Mouse (Mus musculus) forebrain, embryonic 15.5 days (tissue): ENCODE measurements around the gene Lrrc8e. TPM values are rescaled to one million over a fixed set of nuclear protein-coding genes. Genes with fewer than 3 reads are reported as not detected.

Source experiments
- ATAC-seq: fragments of 200-750 bp; cut with Nextera tagmentation; replicated peaks from 2 replicates; pipeline ENCODE4 v1.8.0; 2017; ENCODE audit warnings: mild to moderate bottlenecking, moderate TSS enrichment, moderate library complexity
- H3K27ac ChIP-seq: fragments of 300-500 bp; sonication (generic); replicated peaks from 2 replicates; pipeline ENCODE4 v1.5.1; 2015; ENCODE audit warnings: mild to moderate bottlenecking, inconsistent platforms
- H3K27me3 ChIP-seq: fragments of 300-500 bp; sonication (generic); 2 replicates; pipeline ENCODE4 v1.6.1; 2015; ENCODE audit warnings: inconsistent platforms
- H3K36me3 ChIP-seq: fragments of 300-500 bp; sonication (generic); 2 replicates; pipeline ENCODE4 v1.6.1; 2015; ENCODE audit warnings: mild to moderate bottlenecking, inconsistent platforms
- H3K4me1 ChIP-seq: fragments of 300-500 bp; sonication (generic); 2 replicates; pipeline ENCODE4 v1.6.1; 2015; ENCODE audit warnings: inconsistent platforms
- H3K4me2 ChIP-seq: fragments of 300-500 bp; sonication (generic); replicated peaks from 2 replicates; pipeline ENCODE4 v1.6.1; 2015; ENCODE audit warnings: mild to moderate bottlenecking, inconsistent platforms
- H3K4me3 ChIP-seq: fragments of 300-500 bp; sonication (generic); 2 replicates; pipeline ENCODE4 v1.5.1; 2015; ENCODE audit warnings: mild to moderate bottlenecking, inconsistent platforms
- H3K9ac ChIP-seq: fragments of 300-500 bp; sonication (generic); replicated peaks from 2 replicates; pipeline ENCODE4 v1.6.1; 2015; ENCODE audit warnings: mild to moderate bottlenecking, inconsistent platforms
- H3K9me3 ChIP-seq: fragments of 300-500 bp; sonication (generic); 2 replicates; pipeline ENCODE4 v1.6.1; 2016; ENCODE audit warnings: inconsistent platforms
- WGBS: fragments of 180-500 bp; shearing (Covaris S2); methylation state at CpG from one replicate; pipeline ENCODE4 v1.1.7; 2015; ENCODE audit warnings: mixed read lengths; 5-methylcytosine and 5-hydroxymethylcytosine counted together
- polyA plus RNA-seq: library from polyadenylated mRNA; unstranded; fragments of >200 nt; fragmentation: Nextera tagmentation; extraction: Ambion mirVana; gene quantifications from 2 replicates; pipeline ENCODE4 v1.2.1, GENCODE M21; 2015

The Lrrc8e gene
- polyA plus RNA-seq, 1 experiment from 2014 or later: not detected

- H3K4me2 ChIP-seq: no peak overlapping the region
- H3K36me3 ChIP-seq: peaks cover 76% of the 10 kb centered on the region
- H3K9ac ChIP-seq: no peak overlapping the region
- 90% methylated on average over 8 of the region's 8 CpGs for WGBS
- ATAC-seq: no peak
- no peaks in the 10 kb centered on the region for H3K27me3 ChIP-seq
- H3K27ac ChIP-seq: no peak overlapping the region
- no peak overlapping the region for H3K4me3 ChIP-seq
- peaks cover 8% of the 10 kb centered on the region for H3K4me1 ChIP-seq
- no peaks in the 10 kb centered on the region for H3K9me3 ChIP-seq
Measured at GRCm38 (mm10) chr8:4263105-4263791, 36.6 kb downstream of the Lrrc8e start.

GRCm38 (mm10) chr8:4265160-4265914 lies 38.7 kb downstream of the Lrrc8e start:
- H3K4me3 ChIP-seq: no peak overlapping the region
- H3K9ac ChIP-seq: no peak overlapping the region
- 90% methylated on average over 15 of the region's 15 CpGs for WGBS
- no peaks in the 10 kb centered on the region for H3K4me1 ChIP-seq
- peaks cover 92% of the 10 kb centered on the region for H3K36me3 ChIP-seq
- no peaks in the 10 kb centered on the region for H3K27me3 ChIP-seq
- H3K4me2 ChIP-seq: no peak overlapping the region
- no peak overlapping the region for H3K27ac ChIP-seq
- no peak for ATAC-seq
- H3K9me3 ChIP-seq: no peaks in the 10 kb centered on the region

DNA sequence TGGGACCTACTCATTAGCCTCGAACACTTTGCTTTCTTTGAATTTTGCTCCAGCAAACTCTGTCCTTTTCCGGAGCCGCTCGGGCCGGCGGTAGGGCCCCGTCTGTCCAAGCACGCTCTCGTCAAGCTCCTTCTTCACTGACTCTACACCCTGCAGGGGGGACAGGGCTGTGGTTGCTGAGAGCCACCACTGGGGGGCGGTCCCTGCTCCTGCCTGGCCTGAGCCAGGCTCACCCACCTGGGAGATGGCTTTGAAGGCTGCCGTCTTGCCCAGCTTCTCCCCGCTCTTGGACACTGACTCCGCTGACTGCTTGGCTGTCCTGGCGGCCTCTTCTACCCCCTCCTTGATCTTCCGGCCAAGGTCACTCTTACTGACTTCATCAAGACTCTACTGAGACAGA lies 41.0 kb downstream of the Lrrc8e start:
- peak; percentile 55; the same call in 1 of the 2 replicates for ATAC-seq
- no peak overlapping the region for H3K9ac ChIP-seq
- 76% methylated on average over 15 of the region's 15 CpGs for WGBS
- H3K4me2 ChIP-seq: no peak overlapping the region
- peaks cover 81% of the 10 kb centered on the region for H3K36me3 ChIP-seq
- no peak overlapping the region for H3K27ac ChIP-seq
- no peaks in the 10 kb centered on the region for H3K27me3 ChIP-seq
- H3K9me3 ChIP-seq: no peaks in the 10 kb centered on the region
- H3K4me1 ChIP-seq: no peaks in the 10 kb centered on the region
- H3K4me3 ChIP-seq: no peak overlapping the region

- H3K4me3 ChIP-seq: no peak overlapping the region
- H3K4me1 ChIP-seq: peaks cover 3% of the 10 kb centered on the region
- peaks cover 69% of the 10 kb centered on the region for H3K36me3 ChIP-seq
- H3K9me3 ChIP-seq: no peaks in the 10 kb centered on the region
- no peak for ATAC-seq
- 88% methylated on average over 6 of the region's 6 CpGs for WGBS
- H3K27ac ChIP-seq: no peak overlapping the region
- H3K4me2 ChIP-seq: no peak overlapping the region
- no peaks in the 10 kb centered on the region for H3K27me3 ChIP-seq
- no peak overlapping the region for H3K9ac ChIP-seq
Measured at GRCm38 (mm10) chr8:4269609-4270008, 43.0 kb downstream of the Lrrc8e start.

DNA sequence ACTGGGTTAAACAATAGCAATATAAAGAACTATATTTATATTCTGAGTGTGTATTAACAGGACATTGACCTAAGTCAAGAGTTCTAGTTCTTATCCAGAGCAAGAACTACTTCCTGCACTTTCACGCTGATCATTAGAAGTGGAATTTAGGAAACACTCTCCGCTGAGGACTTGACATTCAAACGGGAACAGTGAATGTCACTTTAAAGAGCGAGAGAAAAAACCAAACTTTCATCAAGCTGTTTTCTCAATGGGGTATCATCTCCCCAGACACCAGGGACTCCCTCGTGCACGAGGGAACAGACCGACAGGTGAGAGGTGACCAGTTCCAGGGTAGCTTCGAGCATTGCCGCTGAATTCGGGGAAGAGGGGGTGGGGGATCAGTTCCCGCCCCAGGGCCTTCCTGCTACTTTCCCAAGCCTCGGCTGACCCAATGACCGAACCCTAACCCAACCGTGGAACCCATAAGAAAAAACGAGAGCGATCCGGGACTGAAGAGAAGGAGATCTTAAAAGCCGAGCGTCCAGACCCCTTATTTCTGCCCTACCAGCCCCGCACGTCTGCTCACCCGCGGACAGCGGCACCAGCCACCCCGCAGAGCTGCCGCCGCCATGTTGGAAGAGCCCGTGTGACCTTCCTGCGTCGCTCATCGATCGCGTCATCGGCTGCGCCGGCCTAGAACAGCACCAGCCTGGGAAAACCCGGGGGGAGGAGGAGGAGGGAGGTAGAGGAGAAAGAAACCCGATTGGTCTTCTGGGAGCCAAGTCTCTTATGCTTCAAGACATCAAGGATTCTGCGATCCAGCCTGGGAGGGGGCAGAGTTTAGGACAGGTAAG lies 48.9 kb downstream of the Lrrc8e start, which contains the start of gene Timm44:
TSS of gene Timm44 (minus strand) at position 639 of the 836 bp plus-strand sequence.
- Histone ChIP-seq H3K27ac (peak within 1 kb of the TSS; percentile 82), H3K9me3 (no peaks in the 10 kb centered on the region), H3K36me3 (peaks cover 13% of the 10 kb centered on the region; the same call in 1 of the 2 replicates), H3K4me2 (peak within 1 kb of the TSS; percentile 74), H3K27me3 (no peaks in the 10 kb centered on the region), H3K4me1 (peaks cover 16% of the 10 kb centered on the region), H3K4me3 (peak within 1 kb of the TSS; percentile 63), H3K9ac (peak within 1 kb of the TSS; percentile 63)
- under 1% methylated on average over 39 of the region's 39 CpGs for WGBS
- ATAC-seq: peak; percentile 98

DNA sequence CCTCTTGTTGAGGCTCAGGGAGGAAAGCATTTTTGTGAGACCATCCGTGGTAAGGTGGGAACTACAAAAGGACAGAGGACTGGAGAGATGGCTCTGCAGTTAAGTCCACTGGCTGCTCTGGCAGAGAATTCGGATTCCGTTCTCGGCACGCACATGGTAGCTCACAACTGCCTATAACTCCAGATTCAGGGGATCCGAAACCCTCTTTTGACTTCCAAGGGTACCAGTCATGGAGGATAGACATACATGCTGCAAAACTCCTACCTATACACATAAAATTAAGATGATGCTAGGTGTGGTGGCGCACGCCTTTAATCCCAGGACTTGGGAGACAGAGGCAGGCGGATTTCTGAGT lies 49.5 kb downstream of the Lrrc8e start:
- H3K36me3 ChIP-seq: peaks cover 13% of the 10 kb centered on the region; the same call in 1 of the 2 replicates
- no peak; the same call in 1 of the 2 replicates for ATAC-seq
- peak overlapping the region; percentile 82 for H3K27ac ChIP-seq
- H3K9me3 ChIP-seq: no peaks in the 10 kb centered on the region
- H3K4me3 ChIP-seq: peak overlapping the region; percentile 63
- H3K9ac ChIP-seq: peak overlapping the region; percentile 63
- peaks cover 16% of the 10 kb centered on the region for H3K4me1 ChIP-seq
- H3K27me3 ChIP-seq: no peaks in the 10 kb centered on the region
- 29% methylated on average over 9 of the region's 9 CpGs for WGBS
- peak overlapping the region; percentile 74 for H3K4me2 ChIP-seq

Other genes with a start within 250 kb of the Lrrc8e start
- gene Cd209f, start 121.0 kb upstream of the Lrrc8e start, polyA plus RNA-seq: 0.22 TPM in 1 of 2 replicates, not detected in the other
- not detected in 2 replicates for gene Cd209g, start 92.7 kb upstream of the Lrrc8e start, polyA plus RNA-seq
- gene Evi5l, start 60.3 kb upstream of the Lrrc8e start, polyA plus RNA-seq: 98.4 and 98.9 TPM in 2 replicates
- gene Prr36, start 9.4 kb upstream of the Lrrc8e start, polyA plus RNA-seq: 40.5 and 52.5 TPM in 2 replicates
- 26.3 and 27.5 TPM in 2 replicates for gene Map2k7, start 11.9 kb downstream of the Lrrc8e start, polyA plus RNA-seq
- gene Gm49320, start 12.0 kb downstream of the Lrrc8e start, polyA plus RNA-seq: 0.89 and 1.3 TPM in 2 replicates
- 3.1 and 3.4 TPM in 2 replicates for gene Tgfbr3l, start 21.4 kb downstream of the Lrrc8e start, polyA plus RNA-seq
- gene Snapc2, start 26.3 kb downstream of the Lrrc8e start, polyA plus RNA-seq: 73.5 and 74.7 TPM in 2 replicates
- gene Ctxn1, start 32.4 kb downstream of the Lrrc8e start, polyA plus RNA-seq: 397 and 404 TPM in 2 replicates
- gene Timm44, start 49.1 kb downstream of the Lrrc8e start, polyA plus RNA-seq: 42.6 and 43.3 TPM in 2 replicates
- 21.7 and 22.6 TPM in 2 replicates for gene Ccl25, start 98.4 kb downstream of the Lrrc8e start, polyA plus RNA-seq
- gene Elavl1, start 98.6 kb downstream of the Lrrc8e start, polyA plus RNA-seq: 149 and 159 TPM in 2 replicates